Comparison of ENCODE assay signal across 13 mouse cellular contexts in genomic region chr19:44825216-44825768, GRCm38 (mm10).
DNase-seq lines count a peak whose midpoint lies in the region; ATAC-seq and TF ChIP-seq lines count a peak whose summit lies in the region.
"Had no signal": no experiment of that assay in that cellular context is flagged by ENCODE, and none has a peak within 500 bp of the region (broad histone marks: within the 10 kb centered on the region; RNA-seq: fewer than 3 reads in every experiment).

No protein-coding gene starts in this region.

- no peak for ATAC-seq in heart, embryonic 15.5 days (replicated peaks; ENCODE audit: insufficient number of reproducible peaks, insufficient read depth, low FRiP score, low read depth)
- ATAC-seq in embryonic facial prominence, embryonic 12.5 days (ENCODE audit: insufficient number of reproducible peaks, insufficient read depth, low FRiP score, low TSS enrichment), result no peak
- no peak for ATAC-seq in midbrain, postnatal 0 days (ENCODE audit: low FRiP score)
- ATAC-seq: inflammation-experienced regulatory T-cells, adult 6 months had no signal

- WGBS in heart, embryonic 15.5 days, result 21% methylated on average over 11 of the region's 11 CpGs
- 4% methylated on average over 11 of the region's 11 CpGs for WGBS in embryonic facial prominence, embryonic 12.5 days
- 15% methylated on average over 11 of the region's 11 CpGs for WGBS in limb, embryonic 10.5 days
- 15% methylated on average over 11 of the region's 11 CpGs for WGBS in midbrain, postnatal 0 days
- 61% methylated on average over 11 of the region's 11 CpGs for WGBS in kidney, adult 2 months

- intact Hi-C loops in heart, postnatal 36 days (cut with DNase I), result no loop called here

- TF ChIP-seq CTCF in midbrain, postnatal 0 days (IDR thresholded peaks at IDR 0.05), result no peak
- no peak for TF ChIP-seq CTCF in kidney, adult 2 months (conservative IDR thresholded peaks at IDR 0.05; ENCODE audit: insufficient read depth, insufficient read length, low read depth, low read length)

- no peaks in the 10 kb centered on the region for H3K4me1 ChIP-seq in heart, embryonic 15.5 days (replicated peaks)
- H3K4me1 ChIP-seq in embryonic facial prominence, embryonic 12.5 days, result peaks cover 16% of the 10 kb centered on the region
- H3K4me1 ChIP-seq in limb, embryonic 10.5 days, result peaks cover 61% of the 10 kb centered on the region
- H3K4me1 ChIP-seq in midbrain, postnatal 0 days (ENCODE audit: insufficient read depth, low read length), result no peaks in the 10 kb centered on the region
- no peaks in the 10 kb centered on the region for H3K4me1 ChIP-seq in kidney, adult 2 months (ENCODE audit: control insufficient read depth, insufficient read depth, low read length)

- no peaks in the 10 kb centered on the region for H3K9me3 ChIP-seq in heart, embryonic 15.5 days (replicated peaks)
- no peaks in the 10 kb centered on the region for H3K9me3 ChIP-seq in embryonic facial prominence, embryonic 12.5 days
- H3K9me3 ChIP-seq in limb, embryonic 10.5 days (replicated peaks), result no peaks in the 10 kb centered on the region
- no peaks in the 10 kb centered on the region for H3K9me3 ChIP-seq in midbrain, postnatal 0 days (ENCODE audit: low read length)

- DNase-seq in heart, postnatal 36 days, result no peak
- DNase-seq in limb, embryonic 10.5 days (ENCODE audit: low spot score), result no peak
- no peak for DNase-seq in midbrain, postnatal 0 days (ENCODE audit: low spot score)
- DNase-seq in kidney, adult 2 months, result no peak
- DNase-seq in liver, result no peak
- DNase-seq: adrenal gland, postnatal 36 days; cerebellum, adult 11-12 months; lung, postnatal 36 days; thymus, postnatal 25 days had no signal

- no peak overlapping the region for H3K9ac ChIP-seq in heart, embryonic 15.5 days
- H3K9ac ChIP-seq in embryonic facial prominence, embryonic 12.5 days, result no peak overlapping the region
- no peak overlapping the region for H3K9ac ChIP-seq in midbrain, postnatal 0 days (replicated peaks; ENCODE audit: low read length, poor library complexity, severe bottlenecking)

- H3K4me3 ChIP-seq in heart, embryonic 15.5 days, result no peak overlapping the region
- H3K4me3 ChIP-seq in embryonic facial prominence, embryonic 12.5 days, result no peak overlapping the region
- peak overlapping the region; percentile 13; the same call in 1 of the 2 replicates for H3K4me3 ChIP-seq in limb, embryonic 10.5 days
- no peak overlapping the region for H3K4me3 ChIP-seq in midbrain, postnatal 0 days (ENCODE audit: low read depth, low read length)
- no peak overlapping the region for H3K4me3 ChIP-seq in kidney, adult 2 months (ENCODE audit: insufficient read depth, low read depth, low read length)
- H3K4me3 ChIP-seq: layer of hippocampus, adult 2 months had no signal

- H3K27me3 ChIP-seq in heart, embryonic 15.5 days, result peaks cover 78% of the 10 kb centered on the region
- H3K27me3 ChIP-seq in embryonic facial prominence, embryonic 12.5 days, result peaks cover 11% of the 10 kb centered on the region
- H3K27me3 ChIP-seq in limb, embryonic 10.5 days (ENCODE audit: low read depth, poor library complexity, severe bottlenecking), result peaks cover 97% of the 10 kb centered on the region
- H3K27me3 ChIP-seq in midbrain, postnatal 0 days (ENCODE audit: insufficient read depth, low read length), result peaks cover 10% of the 10 kb centered on the region; the same call in 1 of the 2 replicates
- H3K27me3 ChIP-seq in kidney, adult 2 months (replicated peaks; ENCODE audit: control insufficient read depth, insufficient read depth, low read length), result no peaks in the 10 kb centered on the region

- no peaks in the 10 kb centered on the region for H3K36me3 ChIP-seq in heart, embryonic 15.5 days
- H3K36me3 ChIP-seq in embryonic facial prominence, embryonic 12.5 days, result no peaks in the 10 kb centered on the region
- no peaks in the 10 kb centered on the region for H3K36me3 ChIP-seq in limb, embryonic 10.5 days
- no peaks in the 10 kb centered on the region for H3K36me3 ChIP-seq in midbrain, postnatal 0 days (ENCODE audit: insufficient read depth, low read length)
- H3K36me3 ChIP-seq in kidney, adult 2 months (ENCODE audit: control insufficient read depth, insufficient read depth, low read length), result peaks cover 3% of the 10 kb centered on the region

- TF ChIP-seq POLR2A in kidney, adult 2 months (IDR thresholded peaks at IDR 0.05; ENCODE audit: low read depth, low read length), result no peak

- H3K27ac ChIP-seq in heart, embryonic 15.5 days, result no peak overlapping the region
- H3K27ac ChIP-seq in embryonic facial prominence, embryonic 12.5 days, result peak overlapping the region; percentile 47; the same call in 1 of the 2 replicates
- peak overlapping the region; percentile 46; the same call in 1 of the 2 replicates for H3K27ac ChIP-seq in limb, embryonic 10.5 days
- H3K27ac ChIP-seq in midbrain, postnatal 0 days (ENCODE audit: low read depth, low read length), result no peak overlapping the region; the same call in 1 of the 2 replicates
- H3K27ac ChIP-seq in kidney, adult 2 months (ENCODE audit: insufficient read depth, low read depth, low read length), result no peak overlapping the region
- H3K27ac ChIP-seq: layer of hippocampus, adult 2 months had no signal

- 0 out of 2 replicates have a peak overlapping the region, but pooled peaks have one; percentile 31 for H3K4me2 ChIP-seq in heart, embryonic 15.5 days
- peak overlapping the region; percentile 36 for H3K4me2 ChIP-seq in embryonic facial prominence, embryonic 12.5 days (replicated peaks)
- peak overlapping the region; percentile 9 for H3K4me2 ChIP-seq in midbrain, postnatal 0 days (ENCODE audit: low read depth, low read length, poor library complexity, severe bottlenecking)

Comparison
In these comparisons a context has a peak if more than half of its experiments do, and no peak if none do; other contexts are left out.
1. H3K27ac ChIP-seq: peak in embryonic facial prominence, embryonic 12.5 days (single experiment) and limb, embryonic 10.5 days (single experiment); none in heart, embryonic 15.5 days (single experiment), midbrain, postnatal 0 days (single experiment) and kidney, adult 2 months (single experiment).
2. Peak in every context shown above with its lines, with median percentiles within 50 percentile points of each other: H3K4me2 ChIP-seq.